Mouse (Mus musculus) left cerebral cortex, adult 2 months (tissue): ENCODE measurements around the gene Dsp. TPM values are rescaled to one million over a fixed set of nuclear protein-coding genes. Genes with fewer than 3 reads are reported as not detected.

Experiments
- DNase-seq, 2 experiments: peaks; one replicate each; pipeline ENCODE4 v3.0.0; 2021 to 2022; ENCODE audit warnings: low spot score in 2 of 2, mixed read lengths in 1 of 2; ENCODE audit errors: extremely low spot score in 1 of 2
- H3K27ac ChIP-seq: fragments of 200-600 bp; 2 replicates; pipeline ENCODE4 v1.8.1; 2022
- H3K4me3 ChIP-seq: fragments of 200-600 bp; 2 replicates; pipeline ENCODE4 v1.8.1; 2022
- CTCF ChIP-seq: fragments of 200-600 bp; IDR thresholded peaks from 2 replicates; pipeline ENCODE4 v1.8.1; 2022; ENCODE audit warnings: antibody characterized with exemption, mild to moderate bottlenecking, moderate library complexity
- intact Hi-C: fragments of 180-260 bp; cut with DNase I; formaldehyde crosslinking; loops from one replicate; pipeline ENCODE4 v1.15.1; 2025
- long read RNA-seq, 2 experiments: library from polyadenylated mRNA; stranded (forward); transcript quantifications; one replicate each; pipeline ENCODE4 v2.0.0; 2021; ENCODE audit warnings: borderline mapping rate in 2 of 2
- total RNA-seq, 2 experiments: library from RNA; stranded (reverse); gene quantifications; 2 replicates each; pipeline ENCODE4 v1.2.3; 2021

Dsp gene
- under 1 TPM; 0.07 to 0.16 TPM for total RNA-seq
- long read RNA-seq, experiment 1 = 0 reads
- long read RNA-seq, experiment 2 = 0 reads

DNA sequence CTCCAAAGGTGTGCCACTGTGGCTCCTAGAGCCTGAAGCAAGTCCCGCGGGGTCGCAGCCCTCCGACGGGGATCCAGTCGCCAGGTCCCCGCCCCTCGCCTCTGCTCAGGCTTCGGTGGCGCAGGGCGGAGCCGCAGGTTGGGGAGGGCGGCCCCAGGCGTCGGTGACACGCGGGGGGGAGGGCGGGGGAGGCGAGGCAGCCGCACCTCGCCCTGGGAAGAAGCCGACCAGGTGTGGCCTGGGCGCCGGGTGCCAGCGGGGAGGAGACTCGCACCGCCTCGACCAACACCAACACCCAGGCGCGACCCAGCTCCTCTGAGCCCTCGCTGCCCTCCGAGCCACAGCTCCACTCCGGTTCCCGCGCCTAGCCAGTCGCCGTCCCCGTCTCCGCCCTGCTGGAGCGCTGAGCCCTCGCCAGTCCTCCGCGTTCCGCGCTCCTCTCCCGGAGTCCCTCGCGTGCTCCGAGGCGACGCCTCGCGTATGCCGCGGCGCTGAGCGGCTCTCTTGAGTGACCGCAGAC is at the start of gene Dsp:
Gene Dsp, plus strand, starts transcription at position 226 of the 520 bp plus-strand sequence.
- intact Hi-C loops = no loop called here
- peak in 1 of 2 experiments; percentile 19 for DNase-seq
- peak within 1 kb of the TSS; percentile 30 for H3K4me3 ChIP-seq
- TF ChIP-seq CTCF = no peak
- H3K27ac ChIP-seq = no peak within 1 kb of the TSS

DNA sequence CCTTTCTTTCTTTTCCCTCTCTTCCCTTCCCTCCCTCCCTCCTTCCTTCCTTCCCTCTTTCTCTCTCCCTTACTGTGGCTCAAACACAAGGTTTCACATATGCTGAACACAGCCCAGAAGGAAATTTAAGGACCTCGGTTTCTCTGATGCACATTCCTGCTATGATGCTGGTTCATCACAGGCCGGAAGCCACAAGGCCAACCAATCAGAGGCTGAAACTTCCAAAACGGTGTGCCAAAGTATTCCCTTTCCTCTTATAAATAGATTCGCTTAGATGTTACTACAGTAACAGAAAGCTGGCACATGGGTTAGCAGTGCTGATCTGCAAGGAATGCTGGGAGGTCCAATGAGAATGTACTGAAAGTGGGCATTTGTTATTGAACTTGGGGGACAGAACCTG is 47.7 kb upstream of the Dsp start:
- no peak for DNase-seq
- intact Hi-C loops = no loop called here

DNA sequence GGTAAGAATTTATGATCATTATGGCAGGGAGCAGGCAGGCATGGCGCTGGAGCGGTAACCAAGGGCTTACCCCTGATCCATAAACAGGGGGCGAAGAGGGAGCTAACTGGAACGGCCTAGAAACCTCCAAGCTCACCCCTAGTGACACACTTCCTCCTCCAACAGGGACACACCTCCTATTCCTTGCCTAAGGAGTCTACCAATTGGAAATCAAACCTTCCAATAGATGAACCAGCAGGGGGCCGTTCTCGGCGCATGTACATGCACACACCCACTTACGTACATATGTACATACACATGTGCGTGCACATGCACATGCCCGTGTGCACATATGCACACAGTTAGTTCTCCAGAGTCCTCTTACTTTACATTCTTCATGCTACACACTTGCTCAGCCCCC is 46.6 kb upstream of the Dsp start:
- no peak for TF ChIP-seq CTCF
- intact Hi-C loops = no loop called here
- Histone ChIP-seq H3K4me3 (no peak overlapping the region), H3K27ac (no peak overlapping the region)
- DNase-seq = no peak

More for the DNA sequence above, 47.7 kb upstream of the Dsp start:
- TF ChIP-seq CTCF = no peak
- no peak overlapping the region for H3K4me3 ChIP-seq
- no peak overlapping the region for H3K27ac ChIP-seq

DNA sequence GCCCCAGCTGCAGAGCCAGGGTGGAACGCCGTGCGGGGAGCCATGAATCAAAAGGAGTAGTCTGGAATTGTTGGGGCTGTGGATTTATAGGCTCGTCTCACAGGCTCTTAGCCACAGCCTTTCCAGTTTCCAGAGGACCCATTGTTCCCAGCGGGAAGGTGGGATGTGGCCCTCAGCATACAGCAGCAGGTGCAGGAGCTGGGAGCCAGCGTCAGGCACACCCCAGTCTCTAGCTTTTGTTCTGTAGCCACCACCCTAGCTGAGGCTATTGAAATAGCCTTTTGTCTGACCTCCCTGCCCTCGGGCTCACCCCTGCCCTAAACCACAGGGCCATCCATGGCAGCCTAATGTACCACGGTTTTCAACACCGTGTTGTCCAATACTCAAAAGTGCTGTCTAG is 42.0 kb upstream of the Dsp start:
- TF ChIP-seq CTCF = no peak
- H3K27ac ChIP-seq = no peak overlapping the region
- H3K4me3 ChIP-seq = no peak overlapping the region
- intact Hi-C loops = no loop called here
- no peak for DNase-seq

DNA sequence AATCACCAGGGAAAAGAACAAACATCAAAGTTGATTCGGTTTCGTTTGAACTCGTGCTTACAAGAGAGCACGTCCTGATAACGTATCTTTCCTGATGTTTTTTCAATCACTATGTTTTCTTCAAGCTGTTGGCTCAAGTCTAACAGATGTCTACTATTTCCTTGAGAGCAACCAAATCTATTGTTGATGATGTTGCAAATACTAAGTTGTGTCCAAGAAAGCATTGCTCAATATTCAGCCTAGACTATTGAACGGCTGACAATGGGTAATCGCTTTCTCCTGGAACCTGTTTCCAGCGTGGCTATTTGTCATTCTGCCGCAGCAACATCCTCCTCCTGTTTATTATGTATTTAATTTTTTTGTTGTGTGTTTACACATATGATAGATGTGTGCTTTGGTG is 28.8 kb upstream of the Dsp start:
- Histone ChIP-seq H3K4me3 (no peak overlapping the region), H3K27ac (no peak overlapping the region)
- TF ChIP-seq CTCF = no peak
- intact Hi-C loops = no loop called here
- no peak for DNase-seq

DNA sequence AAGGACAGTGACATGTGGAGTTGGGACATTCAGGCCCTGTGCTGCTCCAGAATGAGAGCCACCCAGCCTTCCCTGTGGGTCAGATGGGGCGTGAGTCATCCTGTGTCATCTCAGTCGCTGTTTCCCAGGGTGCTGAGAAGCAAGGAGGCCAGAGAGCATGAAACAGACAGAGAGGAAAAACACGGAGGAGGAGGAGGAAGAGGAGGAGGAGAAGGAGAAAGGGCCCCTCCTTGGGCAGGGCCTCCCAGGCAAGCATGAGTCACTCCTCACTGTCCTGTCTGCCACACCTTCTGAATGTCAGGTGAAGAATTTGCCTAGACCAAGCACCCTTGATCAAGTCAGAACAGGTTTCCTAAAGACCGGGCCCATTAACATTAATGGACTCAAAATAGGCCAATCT is 27.4 kb upstream of the Dsp start:
- no peak for DNase-seq

DNA sequence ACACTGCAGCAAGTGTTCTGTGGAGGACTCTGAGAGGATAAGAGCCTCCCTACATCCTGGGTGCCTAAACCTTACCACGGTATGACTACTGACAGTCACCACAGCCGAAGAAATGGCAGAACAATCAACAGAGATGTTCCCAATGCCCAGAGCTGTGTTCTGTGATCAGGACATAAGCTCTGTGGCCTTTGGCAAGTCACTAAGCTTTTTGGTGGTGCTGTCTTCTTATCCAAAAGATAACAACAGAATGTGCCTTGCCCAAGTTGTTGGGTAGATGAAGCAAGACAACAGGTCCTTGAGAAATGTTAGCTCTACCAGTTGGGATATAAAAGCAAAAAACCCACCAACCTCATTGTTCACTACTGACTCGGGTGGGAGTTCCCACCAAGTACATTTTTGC is 23.4 kb upstream of the Dsp start:
- intact Hi-C loops = no loop called here
- TF ChIP-seq CTCF = no peak
- DNase-seq = no peak
- Histone ChIP-seq H3K4me3 (no peak overlapping the region), H3K27ac (no peak overlapping the region)

More for the DNA sequence above, 27.4 kb upstream of the Dsp start:
- intact Hi-C loops = no loop called here
- no peak for TF ChIP-seq CTCF
- Histone ChIP-seq H3K4me3 (no peak overlapping the region), H3K27ac (no peak overlapping the region)

DNA sequence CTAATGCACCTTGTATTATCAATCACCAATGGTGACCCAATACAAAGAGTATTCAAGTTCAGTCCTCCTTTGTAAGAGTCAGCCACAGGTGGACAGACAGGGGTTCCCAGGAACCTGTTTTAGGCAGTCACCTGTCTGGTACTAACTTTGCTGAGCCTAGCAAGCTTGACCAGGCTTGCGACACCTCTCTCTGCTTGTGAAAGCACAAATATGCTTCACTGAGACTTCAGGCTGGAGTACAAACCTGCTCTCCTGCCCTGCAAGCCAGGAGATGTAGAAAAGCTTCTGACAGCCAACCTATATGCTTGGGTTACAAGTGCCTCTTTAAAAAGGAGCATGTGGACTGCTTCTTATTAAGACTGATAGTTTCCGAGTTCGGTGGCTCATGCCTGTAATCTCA is 22.8 kb upstream of the Dsp start:
- Histone ChIP-seq H3K27ac (no peak overlapping the region), H3K4me3 (no peak overlapping the region)
- no peak for TF ChIP-seq CTCF
- intact Hi-C loops = no loop called here
- no peak for DNase-seq

DNA sequence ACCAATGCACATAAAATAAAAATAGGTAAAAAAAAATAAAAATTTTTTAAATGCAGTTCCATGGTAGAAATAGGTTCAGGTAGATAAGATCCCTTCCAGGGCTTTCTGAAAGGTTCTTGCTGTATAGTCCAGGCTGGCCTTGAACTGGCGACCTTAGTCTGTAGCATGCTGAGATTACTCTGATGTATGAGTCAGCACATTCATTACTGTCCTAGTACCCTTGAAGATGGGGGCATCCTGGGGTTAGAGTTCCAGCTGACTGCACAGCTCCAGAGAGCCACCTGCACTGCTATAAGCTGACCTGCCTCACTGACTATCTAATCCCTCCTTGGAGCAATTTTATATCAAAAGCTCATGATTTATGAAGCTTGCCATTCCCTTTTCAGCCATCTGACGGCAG is 21.6 kb upstream of the Dsp start:
- H3K4me3 ChIP-seq = no peak overlapping the region
- no peak for TF ChIP-seq CTCF
- H3K27ac ChIP-seq = no peak overlapping the region
- intact Hi-C loops = no loop called here
- DNase-seq = no peak

DNA sequence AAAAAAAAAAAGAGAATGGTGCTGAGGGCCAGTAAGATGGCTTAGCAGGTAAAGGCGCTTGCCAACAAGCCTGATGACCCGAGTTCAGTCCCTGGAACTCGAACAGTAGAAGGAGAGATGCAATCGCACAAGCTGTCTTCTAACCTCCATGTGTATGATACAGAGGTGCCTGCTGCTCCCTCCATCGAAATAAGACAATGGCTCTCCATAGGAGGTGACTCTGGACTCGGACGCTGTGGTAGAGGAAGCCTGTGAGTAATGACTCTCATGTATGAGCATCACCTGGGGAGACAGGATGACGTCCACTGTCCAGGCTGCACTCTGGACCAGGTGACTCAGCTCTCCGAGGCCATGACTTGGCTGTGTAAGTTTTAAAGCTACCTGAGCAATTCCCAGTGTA is 21.0 kb upstream of the Dsp start:
- no peak for TF ChIP-seq CTCF
- intact Hi-C loops = no loop called here
- H3K27ac ChIP-seq = no peak overlapping the region
- H3K4me3 ChIP-seq = no peak overlapping the region
- no peak for DNase-seq

DNA sequence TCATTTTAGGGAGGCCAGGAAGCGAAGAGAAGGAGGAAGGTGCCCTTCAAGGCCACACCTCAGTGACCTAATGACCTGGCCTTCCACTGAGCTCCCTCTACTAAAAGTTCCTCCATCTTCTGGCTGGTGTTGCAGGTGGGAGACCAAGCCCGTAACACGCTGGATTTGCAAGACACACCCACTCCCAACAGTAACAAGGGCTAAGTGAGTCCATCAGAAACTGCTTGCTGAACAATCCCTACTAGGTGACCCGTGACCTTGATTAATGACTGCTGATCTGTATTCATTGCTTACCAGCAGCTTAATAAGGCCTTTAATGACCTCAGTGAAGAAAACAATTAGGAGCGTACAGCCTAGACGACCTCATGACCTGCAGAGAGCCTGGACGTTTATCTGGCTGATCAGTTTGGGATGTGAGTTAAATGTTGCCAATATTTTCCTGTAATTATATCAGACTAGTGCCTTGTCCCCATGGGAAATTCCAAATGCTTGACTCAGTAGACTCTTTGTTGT is 18.0 kb upstream of the Dsp start:
- Histone ChIP-seq H3K4me3 (no peak overlapping the region), H3K27ac (no peak overlapping the region)
- no peak for TF ChIP-seq CTCF
- no peak for DNase-seq
- intact Hi-C loops = no loop called here

DNA sequence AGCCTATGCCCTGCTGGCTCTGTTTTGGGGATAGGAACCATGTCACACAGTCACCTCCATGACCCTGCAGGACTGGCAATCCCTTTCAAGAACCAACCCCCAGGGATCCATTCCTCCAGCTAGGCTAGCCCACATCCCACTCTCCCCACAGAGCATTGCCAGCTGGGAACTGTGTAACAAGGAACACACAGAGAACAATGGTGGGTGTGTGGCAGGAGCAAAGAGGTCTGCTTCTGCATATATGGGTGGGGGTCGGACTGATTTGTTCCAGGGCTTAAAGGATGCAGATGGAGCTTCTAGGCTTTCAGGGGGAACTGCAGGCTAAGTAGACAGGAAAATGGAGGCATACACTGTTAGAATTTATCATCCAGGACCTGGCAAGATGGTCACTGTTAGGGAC is 10.6 kb upstream of the Dsp start:
- no peak for DNase-seq
- intact Hi-C loops = no loop called here
- TF ChIP-seq CTCF = no peak
- Histone ChIP-seq H3K27ac (no peak overlapping the region), H3K4me3 (no peak overlapping the region)

DNA sequence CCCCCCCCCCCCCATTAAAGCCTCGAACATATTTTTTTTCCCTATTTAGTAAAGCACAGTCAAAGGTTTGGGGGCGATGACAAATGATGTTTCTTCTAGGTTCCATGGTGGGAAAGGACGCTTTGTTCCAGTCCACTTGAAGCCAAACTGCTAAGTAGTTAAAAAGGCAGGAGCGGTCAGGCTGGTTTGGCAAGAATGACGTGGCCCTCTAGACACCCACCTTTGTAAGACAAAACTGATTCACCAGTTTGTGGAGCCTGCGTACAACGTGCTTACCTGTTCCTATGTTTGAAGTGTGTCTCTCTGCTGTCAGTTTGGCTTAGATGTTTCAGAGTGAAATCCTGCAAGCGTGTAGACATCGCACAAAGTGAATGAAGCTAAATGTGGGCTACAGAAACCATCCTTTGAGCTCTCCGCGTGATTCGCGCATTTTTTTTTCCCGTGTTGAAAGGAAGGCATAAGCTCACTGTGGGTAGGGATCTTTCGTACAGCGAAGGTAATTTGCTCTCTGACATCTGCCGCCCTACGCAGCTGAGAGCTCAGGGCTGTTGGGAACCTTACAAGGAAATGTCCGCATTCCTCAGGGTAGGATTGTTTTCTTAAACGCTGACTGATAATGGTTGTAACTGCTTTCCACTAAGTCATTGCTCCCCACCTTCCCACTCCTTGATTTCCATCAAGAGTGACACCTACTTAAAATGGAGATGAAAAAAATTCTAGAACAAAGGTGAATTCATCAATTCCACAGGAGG is 6.0 kb upstream of the Dsp start:
- DNase-seq = no peak
- TF ChIP-seq CTCF = no peak
- no peak overlapping the region for H3K4me3 ChIP-seq
- no peak overlapping the region for H3K27ac ChIP-seq
- intact Hi-C loops = no loop called here
